Mouse (Mus musculus) bone marrow macrophage, adult 2 months (primary cell): ENCODE measurements around the gene Btnl1.

Experiments used
- CTCF ChIP-seq: IDR thresholded peaks from 2 replicates; pipeline ENCODE4 v1.5.1; 2012; ENCODE audit warnings: low read depth, mild to moderate bottlenecking, low read length, moderate library complexity
- POLR2A ChIP-seq: IDR thresholded peaks from 2 replicates; pipeline ENCODE4 v1.6.1; 2012; ENCODE audit warnings: mild to moderate bottlenecking, low read depth, low read length, borderline replicate concordance

GRCm38 (mm10) chr17:34345486-34345885 lies 31.4 kb upstream of the Btnl1 start:
- TF ChIP-seq POLR2A (no peak), CTCF (no peak)
